Mouse (Mus musculus): ENCODE results near the gene Klk11. TPM values are rescaled to one million over a fixed set of nuclear protein-coding genes. Genes with fewer than 3 reads are reported as not detected.

Gene Klk11
- polyA plus RNA-seq (2015; fragmentation: Nextera tagmentation; extraction: Ambion mirVana) = not detected in 2 replicates

- Histone ChIP-seq H3K27me3 (no peaks in the 10 kb centered on the region; the same call in 1 of the 2 replicates), H3K36me3 (no peaks in the 10 kb centered on the region), H3K9ac (no peak within 1 kb of the TSS), H3K4me2 (no peak within 1 kb of the TSS), H3K4me1 (replicated peaks) (no peaks in the 10 kb centered on the region), H3K4me3 (no peak within 1 kb of the TSS), H3K9me3 (no peaks in the 10 kb centered on the region), H3K27ac (replicated peaks) (no peak within 1 kb of the TSS)
- no peak for ATAC-seq (ENCODE audit: low read depth)
- 89% methylated on average over 5 of the region's 5 CpGs for WGBS
Measured at GRCm38 (mm10) chr7:43774364-43774763, at the start of gene Klk11. TSS of gene Klk11 (plus strand) at chr7:43774604.

GRCm38 (mm10) chr7:43747788-43748187 is 26.6 kb upstream of the Klk11 start:
- Histone ChIP-seq H3K9me3 (no peaks in the 10 kb centered on the region), H3K4me1 (replicated peaks) (no peaks in the 10 kb centered on the region), H3K9ac (no peak overlapping the region), H3K27me3 (no peaks in the 10 kb centered on the region), H3K36me3 (no peaks in the 10 kb centered on the region), H3K27ac (replicated peaks) (no peak overlapping the region), H3K4me3 (no peak overlapping the region), H3K4me2 (no peak overlapping the region)
- WGBS = 65% methylated on average over 1 of the region's 1 CpGs
- no peak for ATAC-seq (ENCODE audit: low read depth)

- Histone ChIP-seq H3K27me3 (no peaks in the 10 kb centered on the region; the same call in 1 of the 2 replicates), H3K9ac (no peak overlapping the region), H3K4me2 (no peak overlapping the region), H3K4me3 (no peak overlapping the region), H3K27ac (replicated peaks) (no peak overlapping the region), H3K36me3 (no peaks in the 10 kb centered on the region), H3K4me1 (replicated peaks) (no peaks in the 10 kb centered on the region), H3K9me3 (no peaks in the 10 kb centered on the region)
- no peak for ATAC-seq (ENCODE audit: low read depth)
- WGBS = 64% methylated on average over 2 of the region's 2 CpGs
Measured at GRCm38 (mm10) chr7:43752806-43753205, 21.6 kb upstream of the Klk11 start.

GRCm38 (mm10) chr7:43766484-43766883 is 7.9 kb upstream of the Klk11 start:
- 63% methylated on average over 8 of the region's 8 CpGs for WGBS
- H3K9me3 ChIP-seq = no peaks in the 10 kb centered on the region
- ATAC-seq (ENCODE audit: low read depth) = no peak

GRCm38 (mm10) chr7:43768597-43768996 is 5.8 kb upstream of the Klk11 start, which contains the start of gene Klk12:
TSS of gene Klk12 (plus strand) at chr7:43768897.
- Histone ChIP-seq H3K9ac (no peak within 1 kb of the TSS), H3K4me1 (replicated peaks) (no peaks in the 10 kb centered on the region), H3K4me2 (no peak within 1 kb of the TSS), H3K9me3 (no peaks in the 10 kb centered on the region), H3K36me3 (no peaks in the 10 kb centered on the region), H3K27ac (replicated peaks) (no peak within 1 kb of the TSS), H3K4me3 (no peak within 1 kb of the TSS), H3K27me3 (no peaks in the 10 kb centered on the region)
- no peak for ATAC-seq (ENCODE audit: low read depth)
- 83% methylated on average over 4 of the region's 4 CpGs for WGBS

More at GRCm38 (mm10) chr7:43766484-43766883, 7.9 kb upstream of the Klk11 start:
- H3K27me3 ChIP-seq = no peaks in the 10 kb centered on the region
- H3K4me1 ChIP-seq (replicated peaks) = no peaks in the 10 kb centered on the region
- H3K36me3 ChIP-seq = no peaks in the 10 kb centered on the region
- H3K9ac ChIP-seq = no peak overlapping the region
- H3K4me3 ChIP-seq = no peak overlapping the region
- H3K4me2 ChIP-seq = no peak overlapping the region
- no peak overlapping the region for H3K27ac ChIP-seq (replicated peaks)

- WGBS = 93% methylated on average over 8 of the region's 8 CpGs
- Histone ChIP-seq H3K4me2 (no peak overlapping the region), H3K4me3 (no peak overlapping the region), H3K36me3 (no peaks in the 10 kb centered on the region), H3K9me3 (no peaks in the 10 kb centered on the region), H3K9ac (no peak overlapping the region), H3K4me1 (replicated peaks) (no peaks in the 10 kb centered on the region), H3K27me3 (no peaks in the 10 kb centered on the region), H3K27ac (replicated peaks) (no peak overlapping the region)
- no peak for ATAC-seq (ENCODE audit: low read depth)
Measured at GRCm38 (mm10) chr7:43769636-43770035, 4.8 kb upstream of the Klk11 start.

GRCm38 (mm10) chr7:43770701-43771100 is 3.7 kb upstream of the Klk11 start:
- Histone ChIP-seq H3K9ac (no peak overlapping the region), H3K36me3 (no peaks in the 10 kb centered on the region)

GRCm38 (mm10) chr7:43771916-43772315 is 2.5 kb upstream of the Klk11 start:
- H3K4me3 ChIP-seq = no peak overlapping the region
- no peak overlapping the region for H3K4me2 ChIP-seq
- H3K9me3 ChIP-seq = no peaks in the 10 kb centered on the region
- H3K36me3 ChIP-seq = no peaks in the 10 kb centered on the region
- 94% methylated on average over 6 of the region's 6 CpGs for WGBS
- H3K27ac ChIP-seq (replicated peaks) = no peak overlapping the region
- H3K9ac ChIP-seq = no peak overlapping the region
- no peaks in the 10 kb centered on the region for H3K27me3 ChIP-seq
- ATAC-seq (ENCODE audit: low read depth) = no peak
- H3K4me1 ChIP-seq (replicated peaks) = no peaks in the 10 kb centered on the region

More at GRCm38 (mm10) chr7:43770701-43771100, 3.7 kb upstream of the Klk11 start:
- Histone ChIP-seq H3K4me2 (no peak overlapping the region), H3K9me3 (no peaks in the 10 kb centered on the region), H3K4me3 (no peak overlapping the region), H3K27ac (replicated peaks) (no peak overlapping the region), H3K4me1 (replicated peaks) (no peaks in the 10 kb centered on the region), H3K27me3 (no peaks in the 10 kb centered on the region)
- ATAC-seq (ENCODE audit: low read depth) = no peak
- WGBS = 93% methylated on average over 10 of the region's 10 CpGs

GRCm38 (mm10) chr7:43772901-43773300 is 1.5 kb upstream of the Klk11 start:
- Histone ChIP-seq H3K36me3 (no peaks in the 10 kb centered on the region), H3K9me3 (no peaks in the 10 kb centered on the region), H3K9ac (no peak overlapping the region), H3K4me1 (replicated peaks) (no peaks in the 10 kb centered on the region), H3K4me2 (no peak overlapping the region), H3K4me3 (no peak overlapping the region), H3K27me3 (no peaks in the 10 kb centered on the region), H3K27ac (replicated peaks) (no peak overlapping the region)
- ATAC-seq (ENCODE audit: low read depth) = no peak
- 77% methylated on average over 3 of the region's 3 CpGs for WGBS

GRCm38 (mm10) chr7:43774802-43775201 is 398 bp downstream of the Klk11 start:
- Histone ChIP-seq H3K27me3 (no peaks in the 10 kb centered on the region; the same call in 1 of the 2 replicates), H3K9ac (no peak overlapping the region), H3K9me3 (no peaks in the 10 kb centered on the region), H3K27ac (replicated peaks) (no peak overlapping the region), H3K4me1 (replicated peaks) (no peaks in the 10 kb centered on the region), H3K4me3 (no peak overlapping the region), H3K4me2 (no peak overlapping the region), H3K36me3 (no peaks in the 10 kb centered on the region)
- no peak for ATAC-seq (ENCODE audit: low read depth)
- 48% methylated on average over 6 of the region's 6 CpGs for WGBS

- no peak overlapping the region for H3K4me3 ChIP-seq
- no peak overlapping the region for H3K9ac ChIP-seq
- no peaks in the 10 kb centered on the region for H3K9me3 ChIP-seq
- ATAC-seq (ENCODE audit: low read depth) = no peak
- no peaks in the 10 kb centered on the region for H3K4me1 ChIP-seq (replicated peaks)
- 64% methylated on average over 7 of the region's 7 CpGs for WGBS
- H3K27me3 ChIP-seq = no peaks in the 10 kb centered on the region; the same call in 1 of the 2 replicates
- H3K4me2 ChIP-seq = no peak overlapping the region
- H3K27ac ChIP-seq (replicated peaks) = no peak overlapping the region
- H3K36me3 ChIP-seq = no peaks in the 10 kb centered on the region
Measured at GRCm38 (mm10) chr7:43775311-43776057, 1.1 kb downstream of the Klk11 start.

GRCm38 (mm10) chr7:43776506-43776905 is 2.1 kb downstream of the Klk11 start:
- Histone ChIP-seq H3K27me3 (no peaks in the 10 kb centered on the region; the same call in 1 of the 2 replicates), H3K4me1 (replicated peaks) (no peaks in the 10 kb centered on the region), H3K9ac (no peak overlapping the region), H3K27ac (replicated peaks) (no peak overlapping the region), H3K4me3 (no peak overlapping the region), H3K36me3 (no peaks in the 10 kb centered on the region), H3K9me3 (no peaks in the 10 kb centered on the region), H3K4me2 (no peak overlapping the region)
- ATAC-seq (ENCODE audit: low read depth) = no peak
- 83% methylated on average over 5 of the region's 5 CpGs for WGBS

- Histone ChIP-seq H3K9me3 (no peaks in the 10 kb centered on the region), H3K27me3 (no peaks in the 10 kb centered on the region; the same call in 1 of the 2 replicates), H3K4me2 (no peak overlapping the region), H3K4me3 (no peak overlapping the region), H3K36me3 (no peaks in the 10 kb centered on the region), H3K4me1 (replicated peaks) (no peaks in the 10 kb centered on the region), H3K27ac (replicated peaks) (no peak overlapping the region), H3K9ac (no peak overlapping the region)
- 85% methylated on average over 12 of the region's 12 CpGs for WGBS
- ATAC-seq (ENCODE audit: low read depth) = no peak
Measured at GRCm38 (mm10) chr7:43777423-43777822, 3.0 kb downstream of the Klk11 start.
